Mouse (Mus musculus): Measurements from ENCODE around the gene Gtf2h1.
A peak's percentile ranks its signal among the peaks of the same experiment; 100 is the strongest.
"Not testable (repeated sequence)": the region's sequence is repeated elsewhere in the genome, so short reads cannot be mapped to it uniquely, and the experiment has no call there.

The Gtf2h1 gene

DNA sequence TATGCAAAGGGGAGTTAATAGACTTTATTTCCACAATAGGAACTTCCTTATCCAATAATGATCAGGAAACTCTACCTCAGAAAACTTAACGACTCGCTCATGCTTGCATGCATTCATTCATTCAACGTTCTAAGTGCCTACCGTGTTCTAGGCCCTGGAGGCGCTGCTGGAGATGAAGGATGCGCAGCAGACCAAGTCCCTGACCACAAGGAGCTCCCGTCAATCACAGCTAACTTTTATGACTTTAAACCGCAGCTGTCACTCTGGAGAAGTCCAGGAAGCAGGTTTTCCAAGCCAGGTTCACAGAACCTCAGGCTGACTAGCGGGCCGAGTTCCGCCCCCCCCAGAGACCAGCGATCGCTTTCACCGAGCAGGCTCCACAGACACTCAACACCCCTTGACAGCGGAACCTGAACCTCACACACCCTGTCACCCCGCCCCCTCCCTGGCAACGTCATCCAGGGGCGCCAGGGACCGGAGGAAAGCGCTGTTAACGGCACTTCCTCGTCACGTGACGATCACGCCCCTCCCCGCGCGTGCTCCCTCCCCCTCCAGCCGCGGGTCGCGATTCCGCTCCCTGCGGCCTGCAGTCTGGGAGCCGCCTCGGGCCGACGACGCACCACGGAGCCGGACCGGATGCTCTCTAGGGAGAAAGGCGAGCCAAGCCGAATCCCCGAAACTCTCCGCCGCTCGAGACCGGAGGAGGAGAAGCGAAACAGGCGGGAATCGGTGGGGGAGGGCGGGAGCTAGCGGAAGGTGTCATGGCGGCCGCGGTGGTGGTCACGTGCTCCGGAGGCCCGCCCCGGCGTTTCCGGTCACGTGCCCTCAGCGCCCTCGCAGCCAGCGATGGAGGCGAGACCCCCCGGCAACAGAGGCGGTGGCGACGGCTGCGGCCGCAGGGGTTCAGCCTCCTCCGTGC, at the start of gene Gtf2h1, which contains the start of gene Hps5:
Gtf2h1 (plus strand) TSS at position 817 of the 919 bp plus-strand sequence.
Hps5 (minus strand) TSS at position 778 of the 919 bp plus-strand sequence.
- DNase-seq: peak; percentile 97

DNA sequence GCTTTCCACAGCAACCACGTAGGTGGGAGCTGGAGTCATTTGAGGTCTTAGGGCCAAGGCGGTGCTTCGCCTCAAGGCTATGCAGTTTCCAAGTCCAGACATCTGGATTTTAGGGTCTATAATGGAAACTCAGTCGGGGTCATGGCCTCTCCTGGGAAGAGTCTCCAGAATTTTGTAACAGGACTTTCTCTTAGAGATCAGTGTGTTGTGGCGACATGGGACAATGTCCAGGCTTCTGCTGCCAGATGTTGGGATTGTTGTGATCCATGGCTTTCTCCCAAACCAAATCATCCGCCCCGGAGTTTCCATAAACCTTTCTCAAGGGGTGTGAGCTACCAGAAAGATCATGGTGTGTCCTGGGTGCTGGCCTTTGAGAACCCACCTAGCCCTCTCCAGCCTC, 49.5 kb upstream of the Gtf2h1 start:
- DNase-seq: no peak

DNA sequence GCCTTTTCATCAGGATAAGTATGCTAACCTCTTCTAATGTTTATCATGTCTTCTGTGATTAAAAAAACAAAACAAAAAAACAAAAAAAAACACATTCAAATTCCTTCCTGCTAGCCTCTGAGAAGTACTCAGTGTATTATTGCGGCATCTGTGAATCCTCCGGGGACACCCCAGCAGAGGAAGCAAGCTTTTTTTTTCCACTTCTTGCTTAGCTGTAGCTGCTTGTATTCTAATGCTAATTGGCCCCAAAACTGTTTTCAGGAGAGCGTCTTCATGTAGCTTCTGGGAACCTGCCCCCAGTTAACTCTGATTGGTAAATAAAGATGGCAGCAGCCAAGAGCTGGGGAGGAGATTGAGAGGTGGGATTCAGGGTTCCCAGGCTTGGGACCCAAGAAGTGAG, 47.4 kb upstream of the Gtf2h1 start:
- DNase-seq: no peak

DNA sequence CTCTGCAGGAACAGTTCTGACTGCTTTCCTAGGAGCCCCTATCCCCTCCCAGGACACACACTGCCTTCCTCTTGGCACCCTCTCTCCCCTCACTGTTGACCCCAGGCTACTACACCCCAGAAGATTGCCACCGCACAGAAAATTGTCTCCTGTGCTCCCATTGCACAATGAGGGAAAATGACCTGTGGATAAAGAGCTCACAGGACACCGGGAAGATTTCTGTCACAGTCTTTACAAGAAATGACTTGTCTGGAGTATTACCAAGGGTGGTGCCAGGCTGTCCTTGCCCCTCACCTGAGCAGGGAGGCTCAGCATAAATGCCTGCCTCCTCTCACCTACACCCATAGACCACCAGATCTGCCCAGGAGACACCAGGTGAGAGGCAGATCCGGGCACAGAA, 44.4 kb upstream of the Gtf2h1 start, which contains the start of gene Saa2:
Saa2 (plus strand) TSS at position 301 of the 400 bp plus-strand sequence.
- DNase-seq: no peak

DNA sequence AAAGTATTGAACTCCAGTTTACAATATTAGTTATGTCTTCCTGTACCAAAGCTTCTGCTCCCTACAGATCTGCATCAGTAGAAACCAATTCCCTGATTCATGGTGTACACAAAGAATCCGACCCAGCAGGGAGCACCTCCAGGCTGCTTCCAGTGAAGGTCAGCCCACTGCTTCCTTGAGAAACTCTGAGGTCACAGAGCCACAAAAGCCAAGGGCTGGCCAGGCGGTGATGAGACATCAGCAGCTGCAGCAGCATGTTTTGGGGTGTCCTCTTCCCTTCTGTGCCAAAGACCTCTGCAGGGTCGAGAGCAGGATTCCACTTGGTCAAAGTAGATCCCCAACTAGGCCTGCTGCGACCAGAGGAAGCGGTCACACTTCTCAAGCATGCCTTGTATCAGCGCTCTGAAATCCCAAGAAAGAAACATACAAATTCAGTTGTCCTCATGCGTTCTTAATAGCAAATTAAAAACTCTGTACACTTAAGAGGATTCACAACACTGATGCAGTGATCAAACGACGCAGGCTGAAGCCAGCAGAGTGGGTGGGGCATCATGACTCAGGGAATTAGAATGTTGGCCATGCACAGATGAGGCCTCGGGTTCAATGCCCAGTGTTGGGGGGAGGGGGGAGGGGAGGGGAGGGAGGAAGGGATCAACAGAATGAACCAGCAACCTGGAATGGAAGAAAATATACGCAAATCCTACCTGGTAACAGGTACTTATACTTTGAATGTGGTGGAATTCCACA, 34.7 kb upstream of the Gtf2h1 start:
- DNase-seq: no peak

DNA sequence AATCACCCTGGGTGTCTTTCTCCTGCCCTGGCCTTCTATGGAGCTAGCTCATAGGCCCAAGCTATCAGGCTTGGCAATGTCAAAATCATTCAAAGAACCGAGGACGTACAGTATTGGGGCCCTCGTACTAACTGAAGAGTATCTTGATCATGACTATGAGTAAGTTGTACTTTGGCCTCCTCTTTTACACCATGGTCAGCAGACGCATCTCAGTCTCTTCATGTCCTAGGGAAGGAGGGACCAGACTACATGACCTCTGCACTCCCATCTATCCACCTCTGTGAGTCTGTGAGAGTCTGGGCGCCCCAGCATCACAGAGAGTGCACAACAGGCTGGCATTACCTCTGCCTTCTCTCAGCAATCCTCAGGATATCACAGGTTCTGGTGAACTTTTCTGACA, 33.3 kb upstream of the Gtf2h1 start:
- DNase-seq: no peak

DNA sequence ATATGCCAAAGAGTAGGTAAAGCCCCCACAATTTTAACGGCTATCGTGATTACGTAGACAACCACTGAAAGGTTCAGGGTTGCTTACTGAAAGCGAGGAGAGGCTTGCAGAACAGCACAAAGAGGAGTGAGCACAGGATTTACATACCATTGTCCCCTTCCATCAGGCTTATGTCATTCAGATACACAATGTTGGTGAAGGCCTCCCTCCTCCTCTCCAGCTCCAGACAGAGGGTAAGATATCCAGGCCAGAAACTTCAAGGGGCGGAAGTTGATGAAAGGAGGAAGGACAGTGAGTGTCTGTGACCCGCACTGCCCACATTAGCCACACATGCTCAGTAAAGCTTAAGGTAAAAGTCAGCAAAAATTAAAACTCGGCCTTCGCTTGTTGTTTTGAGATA, 31.2 kb upstream of the Gtf2h1 start:
- no peak for DNase-seq

DNA sequence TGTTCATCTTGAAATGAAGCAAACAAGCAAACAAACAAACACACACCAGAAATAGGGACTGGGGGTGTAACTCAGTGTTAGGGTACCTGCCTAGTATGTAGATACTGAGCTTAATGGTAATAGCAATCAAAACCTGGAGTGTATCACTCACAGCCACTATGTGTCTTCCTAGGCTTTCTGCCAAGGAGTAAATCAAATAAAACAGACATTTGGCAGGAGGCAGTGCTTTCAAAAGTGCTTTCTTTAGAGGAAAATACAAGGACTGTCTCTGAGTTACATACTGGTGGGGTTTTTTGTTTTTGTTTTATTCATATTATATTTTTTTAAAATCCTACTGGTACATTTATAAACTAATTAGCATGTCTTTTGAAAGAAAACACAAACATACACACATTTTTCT, 28.5 kb upstream of the Gtf2h1 start:
- DNase-seq: no peak

DNA sequence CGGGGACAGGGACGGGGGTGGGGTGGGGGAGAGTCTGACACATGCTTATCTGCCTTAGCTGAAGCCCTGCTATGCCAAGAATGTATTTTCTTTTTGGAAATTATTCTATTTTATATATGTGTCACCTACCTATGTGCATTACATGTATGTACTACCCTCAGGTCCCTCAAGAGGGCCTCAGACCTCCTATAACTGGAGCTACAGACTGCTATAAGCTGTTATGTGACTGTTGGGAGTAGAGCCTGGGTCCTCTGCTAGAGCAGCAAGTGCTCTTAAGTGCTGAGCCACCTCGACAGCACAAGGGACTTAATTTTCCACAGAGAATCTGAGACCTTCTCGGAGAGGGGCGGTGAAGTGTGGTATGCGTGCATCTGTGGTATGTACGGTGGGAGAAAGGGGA, 27.5 kb upstream of the Gtf2h1 start:
- DNase-seq: no peak

DNA sequence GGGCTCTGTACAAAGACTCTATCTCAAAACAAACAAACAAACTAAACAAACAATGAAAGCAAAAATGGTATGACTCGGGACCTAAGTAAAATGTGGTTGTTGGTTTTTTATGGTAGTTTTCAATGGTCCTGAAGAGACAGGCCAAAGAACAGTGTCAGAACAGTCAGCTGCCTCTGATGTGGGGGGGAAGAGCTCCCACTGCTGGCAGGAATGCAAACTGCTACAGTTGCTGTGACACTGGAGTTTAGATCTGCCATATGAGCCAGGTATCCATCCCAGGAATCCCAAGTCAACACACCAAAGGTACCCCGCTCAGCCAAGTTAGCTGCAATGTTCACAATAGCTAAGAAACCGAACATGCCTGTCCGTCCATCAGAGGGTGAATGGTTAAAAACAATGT, 25.2 kb upstream of the Gtf2h1 start:
- peak; percentile 70 for DNase-seq

DNA sequence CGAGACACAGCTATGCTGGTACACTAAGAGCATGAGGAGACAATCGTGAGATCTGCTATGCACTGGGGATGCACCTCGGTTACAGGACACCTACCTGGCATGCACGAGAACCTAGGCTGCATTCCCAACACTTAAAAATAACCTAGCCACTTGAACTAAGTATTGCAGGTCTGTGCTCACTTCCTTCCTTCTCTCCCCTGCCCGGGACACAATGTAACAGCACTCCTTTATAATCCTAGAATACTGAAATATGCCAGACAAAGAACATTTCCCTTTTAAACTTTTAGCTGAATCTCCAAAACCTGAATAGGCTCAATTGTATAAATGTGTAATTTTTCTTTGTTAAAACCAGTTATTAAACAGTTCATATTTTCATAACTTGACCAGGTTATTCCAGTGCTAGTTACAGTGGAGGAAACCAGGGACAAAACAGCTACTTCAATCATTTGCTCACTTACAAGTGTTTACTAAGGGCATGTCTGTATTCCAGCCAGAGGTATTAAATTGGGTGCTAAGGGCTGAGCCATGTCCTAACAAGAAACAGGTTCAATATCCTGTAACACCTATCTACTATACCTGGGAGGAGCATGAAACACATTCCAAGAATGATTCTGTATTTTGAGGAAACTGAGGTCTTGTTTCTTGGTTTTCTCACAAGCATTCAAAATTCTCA, 6.6 kb upstream of the Gtf2h1 start:
- DNase-seq: no peak

DNA sequence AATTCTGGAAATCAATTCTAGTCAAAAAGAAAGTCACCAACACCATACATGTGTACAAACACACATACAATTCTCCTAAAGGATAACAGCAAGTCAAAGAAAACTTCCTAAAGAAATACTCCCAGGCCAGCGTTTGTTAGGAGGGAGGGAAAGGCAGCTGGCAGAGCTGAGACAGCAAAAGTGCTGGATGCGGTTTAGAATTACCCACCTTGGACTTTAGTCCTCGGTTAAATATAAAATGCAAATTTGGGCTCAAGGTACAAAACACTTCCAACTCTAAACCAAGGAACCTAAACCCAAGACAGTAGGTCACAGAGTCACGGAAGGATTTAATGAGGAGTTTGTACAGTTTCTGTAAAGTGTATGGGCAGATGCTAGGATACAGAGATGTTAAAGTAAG, 2.0 kb upstream of the Gtf2h1 start:
- no peak for DNase-seq

DNA sequence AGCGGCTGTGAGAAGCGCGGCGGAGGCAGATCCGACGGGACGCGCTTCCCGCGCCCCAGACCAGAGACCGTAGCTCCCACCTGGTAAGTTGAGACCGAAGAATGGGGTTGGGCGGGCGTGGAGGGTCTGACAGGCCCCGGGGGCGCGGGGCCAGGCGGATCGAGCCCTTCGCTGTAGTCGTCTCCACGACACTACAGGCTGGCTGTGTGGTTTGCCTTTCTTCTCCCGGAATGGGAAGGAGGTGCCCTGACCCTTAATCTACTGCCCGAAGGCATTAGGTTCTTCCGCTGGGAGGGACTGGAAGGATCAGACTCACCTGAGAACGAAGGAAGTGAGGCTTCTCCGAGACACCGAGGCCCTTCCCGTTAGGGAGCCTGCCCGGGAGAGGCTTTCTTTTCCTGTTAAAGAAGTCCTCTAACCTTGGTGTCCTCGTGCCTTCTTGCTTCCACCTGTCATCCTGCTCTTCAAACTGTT, 340 bp downstream of the Gtf2h1 start:
- DNase-seq: no peak

DNA sequence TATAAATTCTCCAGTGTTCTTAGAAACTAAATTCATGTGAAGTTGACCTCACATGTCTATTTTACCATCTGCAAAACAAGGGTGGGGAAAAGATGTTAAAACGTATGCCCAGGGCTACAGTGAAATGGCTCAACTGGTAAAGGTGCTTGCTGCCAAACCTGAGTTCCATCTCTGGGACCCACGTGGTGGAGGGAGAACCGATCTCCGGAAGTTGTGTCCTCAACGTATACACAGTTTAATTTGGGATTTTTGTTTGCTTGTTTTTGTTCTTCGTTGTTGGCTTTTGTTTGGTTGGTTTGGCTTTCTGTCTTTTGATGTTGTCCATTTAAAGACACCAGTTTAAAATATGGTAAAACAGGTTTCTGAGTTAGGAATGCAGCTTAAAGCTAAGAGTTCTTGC, 876 bp downstream of the Gtf2h1 start:
- no peak for DNase-seq

DNA sequence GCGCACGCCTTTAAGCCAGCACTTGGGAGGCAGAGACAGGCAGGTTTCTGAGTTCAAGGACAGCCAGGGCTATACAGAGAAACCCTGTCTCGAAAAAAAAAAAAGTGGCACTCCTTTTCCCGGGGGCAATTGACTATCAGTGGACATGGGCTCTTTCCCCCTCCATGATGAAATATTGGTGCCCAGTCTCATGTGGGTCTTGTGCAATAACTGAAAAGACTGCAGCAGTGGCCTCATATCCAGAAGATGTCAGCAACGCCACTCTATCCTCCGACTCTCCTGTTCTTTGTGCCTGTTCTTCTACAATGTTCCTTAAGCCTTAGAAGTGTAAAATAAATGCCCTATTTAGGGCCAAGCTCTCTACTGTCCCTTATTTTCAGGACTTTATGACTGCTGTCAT, 14.4 kb downstream of the Gtf2h1 start:
- DNase-seq: no peak

DNA sequence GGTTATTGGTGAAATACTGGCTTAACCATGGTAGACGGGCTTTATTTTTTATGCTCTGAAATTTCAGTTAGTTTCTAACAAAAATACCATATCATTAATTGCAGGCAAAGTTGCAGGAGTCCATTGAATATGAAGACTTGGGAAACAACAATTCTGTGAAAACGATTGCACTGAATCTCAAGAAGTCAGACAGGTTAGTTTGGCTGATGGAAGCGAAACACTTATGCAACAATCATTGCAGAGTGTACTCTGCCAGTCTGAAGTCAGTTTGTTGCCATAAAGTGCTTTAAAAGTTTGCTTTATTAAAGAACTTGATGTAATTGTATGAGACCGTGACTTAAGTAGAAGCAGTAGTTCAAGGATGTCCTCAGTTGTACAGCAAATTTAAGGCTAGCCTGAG, 18.1 kb downstream of the Gtf2h1 start:
- no peak for DNase-seq

DNA sequence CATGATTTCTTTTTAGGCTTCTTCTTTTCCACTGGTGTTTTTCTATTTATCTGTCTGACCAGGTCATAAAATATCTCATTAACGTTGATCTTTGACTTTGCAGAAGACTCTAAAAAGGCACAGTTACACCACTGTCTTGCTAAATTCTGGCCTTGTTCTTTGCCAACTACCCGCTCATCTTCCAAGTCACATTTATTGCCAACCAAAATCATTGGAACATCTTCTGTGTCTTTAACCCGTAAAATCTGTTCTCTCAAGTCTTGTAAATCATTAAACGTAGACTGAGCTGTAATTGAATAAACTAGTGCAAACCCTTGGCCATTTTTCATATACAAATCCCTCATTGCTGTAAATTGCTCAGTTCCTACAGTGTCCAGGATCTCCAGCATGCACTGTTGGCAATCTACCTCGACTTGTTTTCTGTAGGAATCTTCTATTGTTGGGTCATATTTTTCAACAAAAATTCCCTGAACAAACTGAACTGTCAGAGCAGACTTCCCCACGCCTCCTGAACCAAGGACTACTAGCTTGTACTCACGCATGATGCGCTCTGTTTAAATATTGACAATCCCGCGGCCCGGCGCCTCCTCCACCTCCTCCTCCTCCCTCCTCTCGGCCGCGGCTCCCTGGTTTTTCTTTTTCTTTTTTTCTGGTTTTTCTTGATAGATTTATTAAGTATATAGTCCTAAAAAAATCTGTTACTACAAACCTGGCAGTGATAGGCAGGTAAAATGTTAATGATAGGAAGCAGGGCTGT, 25.2 kb downstream of the Gtf2h1 start:
- not testable (repeated sequence) for DNase-seq

DNA sequence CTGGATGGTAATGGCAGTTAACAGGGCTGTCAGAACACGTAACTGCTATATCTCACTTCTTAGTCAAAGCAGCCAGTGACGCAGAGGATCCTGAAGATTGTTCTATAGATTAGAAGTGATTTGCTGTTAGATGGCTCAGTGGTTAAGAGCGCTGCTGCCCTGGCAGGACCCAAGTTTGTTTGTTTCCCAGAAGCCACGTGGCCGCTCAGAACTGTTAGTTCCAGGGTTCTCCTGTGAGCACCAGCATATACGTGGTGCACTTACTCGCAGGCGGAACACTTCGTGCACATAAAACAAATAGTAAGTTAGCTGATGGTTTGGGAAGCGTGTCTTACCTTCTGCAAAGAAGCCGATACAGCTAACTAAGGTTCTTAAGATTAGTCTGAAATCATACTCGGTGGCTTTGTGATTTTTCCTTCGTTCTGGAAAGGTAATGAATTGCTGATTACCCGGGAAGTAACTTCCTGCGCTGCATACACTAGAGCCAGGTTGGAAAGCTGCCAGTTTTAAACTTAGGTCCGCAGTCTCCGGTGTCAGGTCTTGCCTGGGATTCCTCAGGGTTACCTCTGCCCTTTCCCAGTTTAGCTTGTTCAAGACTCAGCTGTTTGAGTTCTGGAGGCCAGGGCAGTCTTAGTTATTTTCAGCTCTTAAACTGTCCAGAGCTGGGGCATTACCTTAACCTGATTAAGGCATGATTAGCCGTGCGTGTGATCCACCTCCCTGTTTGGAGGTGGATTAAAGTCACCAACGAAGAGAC, 31.3 kb downstream of the Gtf2h1 start:
- DNase-seq: no peak

DNA sequence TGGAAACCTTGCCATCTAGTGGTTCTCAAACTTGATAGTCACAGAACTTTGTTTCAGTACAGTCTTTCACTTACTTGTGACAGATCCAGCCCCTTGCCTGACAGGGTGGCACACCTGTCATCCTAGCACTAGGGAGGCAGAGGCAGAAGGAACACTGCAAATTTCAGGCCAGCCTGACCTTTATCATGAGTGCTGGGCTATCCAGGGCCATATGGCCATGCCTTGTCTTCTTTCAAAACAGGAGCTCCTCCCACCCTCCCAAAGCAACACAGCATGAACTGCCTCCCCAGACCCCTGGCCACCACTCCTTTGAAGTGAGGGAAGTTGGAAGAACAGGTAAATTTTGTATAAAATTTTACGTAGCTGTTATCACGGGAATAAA, 31.9 kb downstream of the Gtf2h1 start:
- DNase-seq: no peak

DNA sequence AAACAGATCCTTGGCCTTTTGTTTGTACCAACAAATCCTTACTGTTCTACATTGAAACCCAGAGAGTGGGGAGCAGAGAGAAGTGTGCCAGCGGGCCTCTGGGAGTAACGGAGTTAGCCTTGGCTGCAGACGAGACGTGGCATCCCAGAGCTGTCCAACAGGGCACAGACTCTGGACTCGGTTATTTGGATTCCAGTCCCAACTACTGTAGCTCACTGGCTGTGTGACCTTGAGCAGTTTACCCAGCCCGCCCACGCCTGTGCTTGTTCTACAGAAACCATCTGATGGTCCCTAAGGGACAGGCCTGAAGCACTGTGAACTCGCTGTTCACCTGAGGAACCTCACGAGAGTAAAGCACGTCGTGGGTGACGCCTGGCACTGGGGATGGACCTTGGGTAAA, 34.0 kb downstream of the Gtf2h1 start:
- no peak for DNase-seq

DNA sequence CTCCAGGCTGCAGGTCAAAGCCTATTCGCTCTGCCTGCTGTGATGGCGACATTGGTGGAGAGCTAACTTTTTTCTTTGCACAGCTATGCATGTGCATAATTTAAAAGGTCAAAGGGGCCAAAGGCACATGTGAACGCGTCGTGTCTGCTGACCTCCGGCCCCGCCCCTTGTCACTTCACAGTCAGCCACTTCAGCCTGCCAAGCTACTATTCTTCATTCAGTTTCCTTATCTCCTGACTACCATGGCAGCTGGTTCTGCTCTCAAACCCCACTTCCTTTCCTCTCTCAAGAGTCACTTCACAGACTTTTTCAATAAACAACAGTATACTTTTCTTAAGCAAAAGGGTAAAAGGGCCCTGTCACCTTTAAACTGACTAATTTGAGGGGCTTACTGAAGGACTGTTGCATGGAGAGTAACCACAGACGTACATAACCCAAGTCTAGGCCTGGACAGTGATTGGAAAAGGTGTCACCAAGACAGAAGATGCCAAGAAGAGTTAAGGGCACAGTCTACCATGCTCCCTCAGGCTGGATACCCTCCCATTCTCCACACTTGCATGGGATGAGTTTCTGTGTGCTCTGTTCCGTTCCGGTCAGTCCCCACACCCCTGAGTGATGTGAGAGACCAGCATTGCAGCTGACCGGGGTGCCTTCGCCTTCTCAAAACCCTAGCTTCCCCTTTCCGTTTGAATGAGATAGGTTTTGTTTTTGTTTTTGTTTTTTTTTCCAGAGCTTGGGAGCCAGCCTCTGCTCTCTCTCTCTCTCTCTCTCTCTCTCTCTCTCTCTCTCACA, 35.1 kb downstream of the Gtf2h1 start:
- no peak for DNase-seq
